In the genomic region with DNA sequence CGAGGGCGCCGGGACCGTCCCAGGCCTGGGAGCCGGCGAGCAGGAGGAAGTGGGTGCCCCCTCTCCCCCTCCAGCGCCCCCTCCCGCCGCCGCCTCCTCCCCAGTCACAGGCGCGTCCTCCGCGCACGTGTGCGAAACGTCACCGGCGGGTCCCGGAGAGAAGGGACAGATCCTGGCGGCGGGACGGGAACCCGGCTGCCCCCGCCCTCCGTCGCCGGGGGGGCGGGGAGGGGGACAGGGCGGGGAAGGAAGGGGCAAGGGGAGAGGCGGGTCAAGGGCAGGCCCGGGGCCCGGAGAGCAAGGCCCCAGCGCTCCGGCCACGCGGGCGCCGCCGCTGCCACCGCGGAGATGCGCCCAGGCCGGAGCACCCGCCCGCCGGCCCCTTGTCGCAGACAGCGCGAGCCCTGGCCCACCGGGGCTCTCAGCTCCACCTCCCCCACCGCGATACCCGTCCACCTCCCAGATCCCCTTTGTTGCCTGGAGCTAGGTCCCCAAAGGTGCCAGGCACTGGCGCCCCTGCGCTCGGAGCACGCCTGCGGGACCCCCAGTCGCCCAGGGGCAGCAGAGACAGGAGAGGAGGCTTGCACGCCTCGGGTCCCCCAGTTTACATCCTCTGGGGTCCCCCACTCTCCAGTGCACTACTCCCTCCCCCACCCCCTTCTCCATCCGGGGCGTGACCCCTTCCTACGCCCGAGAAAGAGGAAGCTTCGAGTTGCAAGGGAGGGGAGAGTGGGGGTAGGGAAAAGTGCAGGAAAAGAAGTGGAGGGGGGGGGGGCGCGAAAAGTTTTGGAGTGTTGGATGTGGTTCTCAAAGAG, we compare ENCODE assay signal across 8 mouse cellular contexts. TPM values are rescaled to one million over a fixed set of nuclear protein-coding genes. Genes with fewer than 3 reads are reported as not detected.
A peak's percentile ranks its signal among the peaks of the same experiment; 100 is the strongest.
DNase-seq lines count a peak whose midpoint lies in the region; ATAC-seq and TF ChIP-seq lines count a peak whose summit lies in the region.

No protein-coding gene starts in this region.

- peak overlapping the region; percentile 90 for H3K4me3 ChIP-seq in lung, postnatal 0 days (ENCODE audit: low read depth, low read length)

- peak; percentile 5 to 23; a peak in 3 of 4 replicates for ATAC-seq in hematopoietic stem cell, adult 5-6 weeks (replicated peaks in 1 of 2; ENCODE audit: insufficient read depth in 1 of 2, low FRiP score in 2 of 2, low TSS enrichment in 1 of 2, low read depth in 1 of 2, poor library complexity in 2 of 2, severe bottlenecking in 2 of 2)
- ATAC-seq in lung, postnatal 0 days, result peak; percentile 36

- H3K36me3 ChIP-seq in lung, postnatal 0 days (ENCODE audit: insufficient read depth, low read length), result no peaks in the 10 kb centered on the region

- peak overlapping the region; percentile 100 for H3K4me2 ChIP-seq in lung, postnatal 0 days (replicated peaks; ENCODE audit: low read depth, low read length)

- 0 out of 2 replicates have a peak, but pooled peaks have one; percentile 6 for TF ChIP-seq CTCF in lung, postnatal 0 days (IDR thresholded peaks at IDR 0.05)

- no peaks in the 10 kb centered on the region for H3K9me3 ChIP-seq in lung, postnatal 0 days (ENCODE audit: low read length)

- no peak for TF ChIP-seq EP300 in lung, postnatal 0 days (IDR thresholded peaks at IDR 0.05)

- H3K9ac ChIP-seq in lung, postnatal 0 days (replicated peaks; ENCODE audit: low read depth), result peak overlapping the region; percentile 84

- no peaks in the 10 kb centered on the region for H3K27me3 ChIP-seq in lung, postnatal 0 days (replicated peaks; ENCODE audit: insufficient read depth, low read length)

- peak overlapping the region; percentile 96 for H3K27ac ChIP-seq in lung, postnatal 0 days (ENCODE audit: low read length)

- peak; percentile 74 for DNase-seq in ES-CJ7 (ENCODE audit: low read depth, low spot score)
- DNase-seq in cerebellum, adult 11-12 months, result peak; percentile 71
- DNase-seq in forelimb bud, embryonic 11.5 days (ENCODE audit: low read depth, low spot score), result peak; percentile 72
- DNase-seq in layer of hippocampus, postnatal 10 days (ENCODE audit: low spot score in 2 of 2), result peak; percentile 75 to 85
- peak; percentile 89 for DNase-seq in lung, postnatal 0 days (ENCODE audit: low spot score)
- DNase-seq in ovary, adult 18-20 months (ENCODE audit: low spot score), result peak; percentile 72
- DNase-seq in thymus, postnatal 0 days (ENCODE audit: low spot score), result peak; percentile 87

- WGBS in lung, postnatal 0 days, result 0% methylated on average over 25 of the region's 69 CpGs

- H3K4me1 ChIP-seq in lung, postnatal 0 days (ENCODE audit: insufficient read depth, low read depth, low read length), result no peaks in the 10 kb centered on the region

RNA-seq across cellular contexts. Expression of a gene that starts 1.4 kb away (rescaled TPM):
- total RNA-seq in hematopoietic stem cell, adult 5-6 weeks (2017), result 14.1 and 18.9 TPM in 2 replicates
- 10 to 100 TPM; 25.8 to 27.5 TPM for total RNA-seq in layer of hippocampus, postnatal 10 days (2021)
- polyA plus RNA-seq in lung, postnatal 0 days (2015; fragmentation: Nextera tagmentation; extraction: Ambion mirVana), result 2.6 and 3.0 TPM in 2 replicates
- polyA plus RNA-seq in thymus, postnatal 0 days (2015; fragmentation: Nextera tagmentation; extraction: Ambion mirVana), result 7.1 and 7.5 TPM in 2 replicates

Comparison
In these comparisons a context has a peak if more than half of its experiments do, and no peak if none do; other contexts are left out.
1. Peak in every context shown above with its lines: DNase-seq, ATAC-seq, H3K4me3 ChIP-seq and H3K27ac ChIP-seq.